Mouse (Mus musculus) cerebellum, postnatal 4 days (tissue): Measurements from ENCODE around the gene Spcs1.

Experiments used
- DNase-seq, 2 experiments: peaks; one replicate each; pipeline ENCODE4 v3.0.0; 2022; ENCODE audit warnings: low spot score in 2 of 2, mixed read lengths in 1 of 2

Spcs1 gene

DNA sequence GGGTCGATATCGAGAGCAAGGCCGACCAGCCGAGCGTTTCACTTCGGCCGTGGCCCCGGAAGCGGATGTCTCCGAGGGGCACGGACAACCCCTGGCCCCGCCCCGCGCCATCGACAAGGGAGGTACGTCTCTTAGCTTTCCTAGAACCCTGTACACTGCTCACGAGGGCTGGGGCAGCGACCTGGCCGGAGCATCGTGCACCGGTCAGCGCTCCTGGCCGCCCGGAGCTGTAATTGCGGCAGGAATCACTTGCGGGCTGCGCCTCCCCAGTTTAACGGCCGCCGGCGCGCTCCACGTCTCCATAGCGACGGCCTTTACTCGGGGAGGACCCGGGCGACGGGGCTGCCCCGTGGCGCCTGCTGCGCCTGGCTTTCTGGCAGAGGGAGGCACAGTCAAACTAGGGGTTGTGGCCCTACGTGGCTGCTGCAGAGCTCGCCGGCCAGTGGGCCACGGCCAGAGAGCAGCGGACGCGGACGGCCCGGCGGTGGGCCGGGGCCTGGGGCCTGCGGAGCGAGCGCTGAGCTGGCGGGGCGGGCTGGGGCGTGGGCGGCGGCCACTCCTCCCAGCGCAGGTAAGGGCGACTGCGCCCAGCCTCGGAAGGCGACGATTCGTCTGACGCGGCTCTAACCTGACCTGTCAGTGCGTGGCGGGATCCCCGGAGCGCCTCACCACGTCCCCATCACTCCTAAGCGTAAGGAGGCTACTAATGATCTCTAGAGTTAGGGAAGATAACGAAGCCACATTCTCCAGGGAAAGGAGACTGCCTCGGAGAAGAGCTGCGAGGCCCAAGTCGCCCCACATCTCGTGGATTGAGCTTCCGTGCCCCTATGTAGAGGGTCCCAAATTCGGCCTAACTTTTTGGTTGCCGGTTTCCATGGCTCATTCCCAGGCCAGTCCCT lies at the start of gene Spcs1, which contains the start of gene Glt8d1:
Spcs1 (minus strand) TSS at position 366 of the 899 bp plus-strand sequence.
Glt8d1 (plus strand) TSS at position 94 of the 899 bp plus-strand sequence.
- DNase-seq = peak; percentile 61 to 80

DNA sequence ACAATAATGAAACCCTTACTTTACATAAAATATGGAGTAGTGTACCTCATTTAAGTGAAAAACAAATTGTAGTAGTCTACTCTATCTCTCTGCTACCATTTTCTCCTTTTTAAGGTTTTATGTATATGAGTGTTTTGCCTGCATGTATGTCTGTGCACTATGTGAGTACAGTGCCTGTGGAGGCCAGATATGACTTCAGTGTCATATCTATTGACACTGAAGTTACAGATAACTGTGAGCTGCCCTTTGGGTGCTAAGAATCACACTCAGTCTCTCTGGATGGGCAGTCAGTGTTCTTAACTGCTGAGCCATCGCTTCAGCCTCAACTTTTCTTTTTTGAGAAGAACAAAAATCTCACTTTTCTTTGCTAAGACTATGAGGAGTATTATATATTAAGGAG lies 44.3 kb upstream of the Spcs1 start:
- DNase-seq = no peak

DNA sequence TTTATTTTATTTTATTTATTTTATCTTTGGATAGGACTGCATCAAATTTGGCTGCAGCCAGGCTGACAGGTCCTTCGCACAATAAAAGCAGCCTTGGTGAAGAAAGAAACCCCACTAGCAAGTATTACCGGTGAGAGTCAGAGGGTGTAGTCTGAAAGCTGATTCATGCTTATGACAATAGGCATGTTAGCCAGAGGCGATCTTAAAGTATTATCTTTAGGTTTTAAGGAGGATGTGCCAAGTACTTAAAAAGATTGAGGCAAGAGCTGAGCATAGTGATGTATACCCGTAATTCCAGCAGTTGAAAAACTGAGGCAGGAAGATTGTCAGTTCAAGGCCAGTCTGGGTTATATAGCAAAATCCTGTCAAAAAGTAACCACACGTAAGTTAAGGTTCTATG lies 43.8 kb upstream of the Spcs1 start:
- no peak for DNase-seq

DNA sequence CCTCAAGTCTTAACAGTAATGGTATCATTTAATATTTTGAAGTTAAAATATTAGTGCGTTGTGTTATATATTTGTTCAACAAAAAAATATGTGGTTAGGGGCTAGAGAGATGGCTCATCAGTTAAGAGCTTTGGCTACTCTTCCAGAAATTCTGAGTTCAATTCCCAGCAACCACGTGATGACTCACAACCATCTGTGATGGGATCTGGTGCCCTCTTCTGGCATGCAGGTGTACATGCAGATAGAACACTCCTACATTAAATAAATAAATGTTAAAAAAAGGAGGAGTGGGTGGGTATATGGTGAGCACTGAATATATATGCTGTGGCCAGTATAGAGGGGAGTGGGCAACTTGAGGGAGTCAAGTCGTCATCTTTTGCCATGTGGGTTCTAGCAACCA lies 24.3 kb upstream of the Spcs1 start:
- no peak for DNase-seq

DNA sequence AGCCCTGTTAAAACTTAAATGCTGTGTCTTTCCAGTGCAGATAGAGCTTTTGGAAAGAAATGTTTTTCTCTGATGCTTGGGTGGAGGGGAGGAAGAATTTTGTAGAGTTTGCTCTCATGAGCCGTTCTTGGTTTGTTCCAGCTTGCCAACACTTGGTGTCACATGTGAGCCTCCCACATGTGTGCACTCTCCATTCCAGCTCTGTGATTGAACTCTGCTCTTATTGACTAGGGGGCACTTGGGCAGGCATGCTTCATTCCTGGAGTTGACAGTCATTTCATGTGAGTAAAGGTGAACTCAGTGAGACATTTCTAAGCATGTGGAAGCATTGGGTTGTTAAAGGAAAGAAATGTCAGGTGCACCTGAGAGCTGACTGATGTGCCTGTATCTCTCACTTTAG lies 21.1 kb upstream of the Spcs1 start:
- no peak for DNase-seq

DNA sequence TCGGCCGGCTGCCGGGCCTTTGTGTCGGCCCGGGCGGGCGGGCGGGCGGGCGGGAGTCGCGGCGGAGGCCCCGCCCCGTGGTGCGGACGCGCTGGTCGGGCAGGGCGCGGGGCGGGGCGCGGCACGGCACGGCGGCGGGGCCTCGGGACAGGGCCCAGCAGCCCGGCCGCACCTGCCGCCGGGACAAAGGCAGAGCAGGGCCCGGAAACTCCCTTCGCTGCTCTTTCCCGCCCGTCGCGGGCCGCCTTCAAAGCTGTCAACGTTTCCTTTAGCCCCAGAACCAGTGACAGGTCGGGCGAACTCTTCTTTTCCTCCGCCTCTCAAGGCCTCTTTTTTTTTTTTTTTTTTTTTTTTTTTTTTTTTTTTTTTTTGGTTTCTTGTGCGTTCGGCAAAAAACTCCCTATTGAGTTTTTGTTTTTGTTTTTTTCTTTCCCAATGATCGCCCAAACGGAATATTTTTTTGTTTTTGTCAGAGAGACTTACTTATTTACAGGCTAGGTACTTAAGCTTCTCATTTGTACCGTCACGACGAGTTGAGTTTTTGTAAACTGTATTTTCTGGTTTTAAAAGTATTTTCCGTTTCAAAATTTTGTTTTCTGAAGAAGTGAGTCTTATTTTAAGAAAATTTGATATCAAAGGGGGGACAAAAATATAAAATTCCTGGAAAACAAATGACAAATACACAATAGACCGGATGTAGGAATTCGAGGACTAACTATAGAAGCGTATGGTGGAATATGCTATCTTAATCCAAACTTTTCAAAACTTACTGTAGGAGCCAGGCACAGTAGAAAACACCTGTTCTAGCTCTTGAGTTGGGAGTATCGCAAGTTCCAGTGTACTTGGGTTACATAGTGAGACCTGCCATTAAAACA lies 18.1 kb upstream of the Spcs1 start:
- peak in 1 of 2 experiments; percentile 23 for DNase-seq

DNA sequence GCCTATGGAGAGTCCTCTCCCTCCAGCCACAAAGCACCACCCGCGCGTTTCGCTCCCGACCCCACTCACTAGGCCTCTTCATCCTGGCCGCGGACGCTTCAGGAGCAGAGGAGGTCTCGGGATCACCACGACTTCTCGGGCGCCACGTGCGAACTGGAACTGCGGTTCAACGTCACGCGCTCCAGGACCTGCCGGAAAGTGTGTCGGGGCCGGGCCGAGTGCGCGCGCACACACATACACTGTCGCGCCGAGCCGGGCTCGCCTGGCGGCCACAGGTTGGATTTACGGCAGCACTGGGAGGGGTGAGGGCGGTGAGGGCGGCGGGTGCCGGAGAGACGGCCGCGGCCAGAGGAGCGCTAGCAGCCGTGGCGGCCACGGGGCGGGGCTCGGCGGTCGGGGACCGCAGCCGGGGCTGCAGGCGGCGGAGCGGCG lies 17.4 kb upstream of the Spcs1 start, which contains the start of the genes Pbrm1 and Gnl3:
Pbrm1 (plus strand) TSS at position 279 of the 432 bp plus-strand sequence.
Gnl3 (minus strand) TSS at position 293 of the 432 bp plus-strand sequence.
- DNase-seq = peak; percentile 94 to 98

DNA sequence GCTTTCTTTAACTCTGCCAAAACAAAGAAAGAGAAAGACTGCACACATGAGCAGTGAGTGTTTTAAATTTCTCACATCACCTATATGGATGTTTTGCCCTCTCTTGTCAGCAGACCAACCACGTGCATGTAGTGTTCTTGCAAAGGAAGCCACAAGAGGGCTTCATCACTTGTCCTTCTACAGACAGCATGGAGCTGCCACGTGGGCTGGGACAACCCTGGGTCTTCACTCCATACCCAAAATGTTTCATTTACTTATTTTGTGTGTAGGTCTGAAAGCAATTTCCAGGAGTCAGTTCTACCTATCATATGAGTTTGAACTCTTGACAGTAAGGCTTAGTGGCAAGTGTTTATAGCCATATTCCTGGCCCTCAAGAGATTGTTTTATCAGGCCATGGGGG lies 16.4 kb upstream of the Spcs1 start:
- no peak for DNase-seq

DNA sequence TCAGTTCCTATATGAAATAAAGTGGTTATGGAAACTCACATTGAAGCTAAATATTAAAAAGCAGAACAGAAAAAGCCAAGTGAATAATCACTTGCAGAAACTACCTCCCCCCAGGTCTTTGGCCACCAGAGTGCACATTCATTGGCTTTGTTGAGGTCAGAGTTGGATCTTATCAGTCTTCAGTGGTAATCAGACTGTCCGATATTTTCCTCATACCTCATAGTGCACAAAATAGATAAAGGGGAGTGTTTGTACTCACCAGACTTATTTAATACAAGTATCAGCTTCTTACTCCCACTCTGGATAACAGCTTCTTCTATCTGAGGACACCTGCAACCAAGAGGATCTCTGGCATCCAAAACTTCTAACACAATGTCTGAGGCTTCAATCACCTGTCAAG lies 14.6 kb upstream of the Spcs1 start:
- DNase-seq = no peak

DNA sequence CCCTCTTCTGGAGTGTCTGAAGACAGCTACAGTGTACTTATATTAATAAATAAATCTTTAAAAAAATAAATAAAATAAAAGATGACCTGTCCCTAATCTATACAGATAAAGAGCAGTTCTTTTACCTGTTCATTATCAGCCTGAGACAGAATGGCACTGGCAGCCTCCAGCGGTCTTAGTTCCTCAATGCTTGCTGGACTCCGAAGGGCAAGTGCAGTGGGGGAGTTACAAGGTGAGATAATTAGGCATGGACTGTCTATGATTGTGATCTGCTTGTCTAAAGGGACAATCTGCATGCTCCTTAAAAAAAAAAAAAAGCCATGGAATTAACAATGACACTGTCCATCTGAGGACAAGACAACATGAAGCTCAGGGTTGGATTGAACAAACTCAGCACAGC lies 12.5 kb upstream of the Spcs1 start:
- DNase-seq = no peak

DNA sequence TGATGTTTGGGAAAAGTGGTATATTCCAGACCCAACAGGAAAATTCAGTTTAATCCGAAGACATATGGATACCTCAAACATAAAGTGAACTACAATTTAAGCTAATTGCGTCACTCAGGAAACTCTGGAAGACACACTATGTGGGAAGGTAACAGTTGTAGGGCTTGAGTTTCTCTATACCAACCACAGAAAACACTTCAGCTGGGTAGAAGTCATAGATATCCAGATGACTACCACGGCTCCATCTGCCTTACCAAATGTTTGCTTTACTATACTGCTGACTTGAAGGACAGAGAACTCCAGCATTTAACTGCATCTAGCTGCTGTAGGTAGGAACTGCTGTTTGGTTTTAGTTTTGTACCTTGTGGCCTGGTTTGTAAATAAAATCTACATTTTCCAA lies 10.1 kb upstream of the Spcs1 start:
- DNase-seq = no peak

DNA sequence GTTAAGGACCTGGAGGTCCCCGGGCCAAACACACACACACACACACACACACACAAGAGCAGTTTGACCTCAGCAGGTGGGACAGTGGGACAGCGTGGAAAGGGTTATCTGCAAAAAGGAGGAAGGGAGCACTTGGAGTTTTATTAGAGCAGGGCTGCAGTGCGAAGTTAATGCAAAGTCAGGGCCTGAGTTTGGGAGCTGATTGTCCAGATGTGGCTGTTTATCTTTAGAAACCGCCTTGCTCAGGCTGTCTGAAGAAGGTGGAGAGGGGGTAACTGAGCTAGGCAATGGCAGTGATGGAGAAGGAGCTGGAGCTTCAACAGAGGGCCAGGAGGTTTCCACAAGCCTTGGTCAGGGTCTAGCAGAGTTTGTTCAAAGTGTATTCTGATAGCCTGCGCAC lies 5.3 kb upstream of the Spcs1 start:
- no peak for DNase-seq

DNA sequence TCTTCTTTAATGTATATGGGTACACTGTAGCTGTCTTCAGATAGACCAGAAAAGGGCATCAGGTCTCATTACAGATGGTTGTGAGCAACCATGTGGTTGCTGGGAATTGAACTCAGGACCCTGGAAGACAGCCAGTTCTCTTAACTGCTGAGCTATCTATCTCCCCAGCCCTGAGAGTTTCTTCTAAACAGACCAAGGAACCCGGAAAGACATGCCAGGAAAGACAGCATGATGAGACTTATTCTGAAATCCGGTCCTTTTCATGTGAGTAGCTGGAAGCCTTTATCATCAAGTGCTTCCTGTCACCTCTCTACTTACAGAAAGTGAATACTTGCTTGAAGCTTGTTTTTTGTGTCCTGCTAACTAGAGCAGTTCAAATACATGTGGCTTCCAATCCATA lies 3.1 kb upstream of the Spcs1 start:
- no peak for DNase-seq

DNA sequence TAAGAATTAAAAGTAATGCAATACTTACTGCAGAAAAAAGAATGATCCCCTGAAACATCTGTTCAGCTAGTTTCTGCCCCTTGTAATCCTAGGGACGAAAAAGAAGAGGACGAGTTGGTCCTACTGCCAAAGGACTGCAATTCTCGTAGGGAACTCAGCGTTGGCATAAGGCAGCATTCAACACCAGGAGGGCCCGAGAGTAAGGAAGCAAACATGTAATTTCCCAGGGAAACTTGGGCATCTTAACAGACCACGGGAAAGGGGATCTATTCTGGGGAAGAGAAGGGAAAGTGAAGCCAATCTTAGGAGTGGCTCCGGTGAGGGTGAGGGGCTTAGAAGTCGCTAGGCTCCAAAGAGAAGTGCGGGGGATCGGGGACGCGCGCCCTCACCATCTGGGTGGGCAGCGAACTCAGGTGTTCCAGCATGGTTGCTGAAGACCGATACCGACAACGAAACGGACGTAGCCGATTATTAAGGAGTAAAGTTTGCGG lies 611 bp downstream of the Spcs1 start:
- no peak for DNase-seq

DNA sequence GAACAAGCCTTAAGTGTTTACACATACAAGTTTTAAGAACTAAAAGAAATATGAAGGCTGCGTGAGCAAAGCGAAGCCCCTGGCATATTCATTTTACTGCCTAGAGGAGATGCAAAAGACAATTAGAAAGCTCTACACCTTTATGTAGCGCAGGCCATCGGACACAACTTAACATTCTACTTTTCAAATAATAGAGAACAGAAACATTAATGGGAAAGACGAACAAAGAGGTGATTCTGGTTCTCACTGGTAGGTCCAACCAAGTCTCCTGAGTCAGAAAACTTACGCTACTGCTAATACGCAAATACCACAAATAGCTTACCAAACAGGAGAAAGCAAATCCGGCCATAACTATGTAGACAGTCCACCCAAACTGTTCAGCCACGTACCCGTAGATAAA lies 1.1 kb downstream of the Spcs1 start:
- DNase-seq = no peak

DNA sequence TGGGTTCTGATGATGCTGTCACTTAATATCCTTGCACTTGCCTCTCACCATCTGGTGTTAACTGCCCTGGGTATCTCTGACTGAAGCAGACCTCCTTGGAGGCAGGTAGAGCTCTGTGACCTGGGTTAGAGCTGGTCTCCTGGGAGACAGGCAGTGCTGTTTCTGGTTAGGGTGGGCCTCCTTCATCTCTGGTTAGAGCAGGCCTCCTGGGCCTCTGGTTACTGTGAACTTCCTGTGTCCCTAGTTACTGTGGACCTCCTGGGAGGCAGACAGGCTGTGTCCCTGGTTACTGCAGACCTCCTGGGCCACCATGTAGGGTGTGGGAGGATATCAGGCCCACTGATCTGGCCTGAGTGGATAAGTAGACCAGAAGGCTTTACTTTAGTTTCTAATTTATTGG lies 5.1 kb downstream of the Spcs1 start:
- no peak for DNase-seq

DNA sequence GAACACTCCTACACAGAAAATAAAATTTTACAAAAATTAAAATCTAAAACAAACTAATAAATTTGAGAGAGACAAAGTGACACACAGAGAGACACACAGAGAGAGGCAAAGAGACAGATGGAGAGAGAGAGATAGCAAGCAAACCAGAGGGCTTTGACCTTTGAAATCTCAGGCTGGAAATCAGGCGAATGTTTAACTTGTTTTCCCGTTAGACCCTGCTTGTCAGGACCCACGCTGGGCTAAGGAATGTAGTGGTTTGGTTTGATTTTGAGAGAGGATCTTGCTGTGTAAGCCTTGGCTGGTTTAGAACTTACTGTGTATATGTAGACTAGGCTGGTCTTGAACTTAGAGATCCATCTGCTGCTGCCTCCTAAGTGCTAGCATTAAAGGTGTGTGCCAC lies 25.2 kb downstream of the Spcs1 start:
- DNase-seq = no peak

DNA sequence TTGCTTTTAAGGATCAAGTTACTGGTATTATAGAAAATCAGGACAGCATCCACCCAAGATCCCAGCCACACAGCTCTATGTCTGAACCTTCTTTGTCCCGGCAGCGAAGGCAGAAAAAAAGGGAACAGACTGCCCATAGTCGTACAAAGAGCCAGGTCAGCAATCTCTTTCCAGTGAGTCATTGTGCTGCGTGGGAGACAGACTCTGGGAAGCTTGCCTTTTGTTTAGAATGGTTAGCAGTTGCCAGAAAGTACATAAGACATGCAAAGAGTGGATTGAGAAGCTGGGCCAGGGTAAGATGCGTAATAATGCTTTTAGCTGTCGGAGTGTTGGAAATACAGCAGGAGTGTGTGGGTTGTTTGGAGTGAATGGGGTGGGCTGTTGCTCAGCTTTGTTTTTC lies 27.3 kb downstream of the Spcs1 start:
- DNase-seq = no peak

DNA sequence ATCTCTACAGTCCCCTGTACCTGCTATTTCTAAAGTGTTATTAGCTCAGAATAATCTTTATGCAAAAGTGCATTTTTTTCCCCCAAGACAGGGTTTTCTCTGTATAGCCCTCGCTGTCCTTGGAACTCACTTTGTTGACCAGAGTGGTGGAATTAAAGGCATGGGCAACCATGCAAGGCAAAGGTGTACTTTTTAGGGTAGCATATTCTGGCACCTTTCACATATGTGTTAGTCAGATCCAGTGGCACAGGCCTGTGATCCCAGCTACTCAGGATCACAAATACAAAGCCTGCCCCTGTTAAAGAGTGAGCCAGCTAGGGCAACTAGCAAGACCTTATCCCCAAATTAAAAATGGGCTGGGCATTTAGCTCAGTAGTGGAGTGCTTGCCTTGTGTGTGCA lies 41.1 kb downstream of the Spcs1 start:
- DNase-seq = no peak

DNA sequence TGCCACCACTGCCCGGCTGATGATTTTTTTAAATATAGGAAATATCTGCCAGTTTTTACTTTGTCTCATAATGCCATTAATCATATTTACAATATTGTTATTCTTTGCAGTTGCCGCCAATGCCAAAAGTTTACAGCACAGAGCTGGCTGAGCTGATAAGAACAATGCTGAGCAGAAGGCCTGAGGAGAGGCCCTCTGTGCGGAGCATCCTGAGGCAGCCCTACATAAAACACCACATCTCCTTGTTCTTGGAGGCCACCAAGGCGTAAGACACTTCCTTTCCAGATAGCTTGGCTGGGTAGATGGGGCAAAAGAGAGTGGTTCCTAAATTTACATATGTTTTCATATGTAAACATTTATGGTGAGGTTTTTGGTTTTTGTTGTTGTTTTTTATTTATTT lies 42.4 kb downstream of the Spcs1 start:
- DNase-seq = no peak

DNA sequence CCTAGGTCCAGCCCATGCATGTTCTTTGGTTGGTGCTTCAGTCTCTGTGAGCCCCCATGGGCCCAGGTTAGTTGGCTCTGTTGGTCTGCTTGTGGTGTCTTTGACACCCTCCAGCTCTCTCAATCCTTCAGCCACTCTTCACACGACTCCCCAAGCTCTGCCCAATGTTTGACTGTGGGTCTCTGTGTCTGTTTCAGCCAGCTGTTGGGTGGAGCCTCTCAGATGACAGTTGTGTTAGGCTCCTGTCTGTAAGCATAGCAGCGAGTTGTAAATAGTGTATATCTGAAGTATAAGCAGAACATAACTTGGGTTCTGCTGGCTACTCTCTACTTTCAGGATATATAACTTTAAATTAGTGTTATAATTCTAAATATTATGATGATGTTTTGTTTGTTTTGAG lies 43.0 kb downstream of the Spcs1 start:
- DNase-seq = no peak

DNA sequence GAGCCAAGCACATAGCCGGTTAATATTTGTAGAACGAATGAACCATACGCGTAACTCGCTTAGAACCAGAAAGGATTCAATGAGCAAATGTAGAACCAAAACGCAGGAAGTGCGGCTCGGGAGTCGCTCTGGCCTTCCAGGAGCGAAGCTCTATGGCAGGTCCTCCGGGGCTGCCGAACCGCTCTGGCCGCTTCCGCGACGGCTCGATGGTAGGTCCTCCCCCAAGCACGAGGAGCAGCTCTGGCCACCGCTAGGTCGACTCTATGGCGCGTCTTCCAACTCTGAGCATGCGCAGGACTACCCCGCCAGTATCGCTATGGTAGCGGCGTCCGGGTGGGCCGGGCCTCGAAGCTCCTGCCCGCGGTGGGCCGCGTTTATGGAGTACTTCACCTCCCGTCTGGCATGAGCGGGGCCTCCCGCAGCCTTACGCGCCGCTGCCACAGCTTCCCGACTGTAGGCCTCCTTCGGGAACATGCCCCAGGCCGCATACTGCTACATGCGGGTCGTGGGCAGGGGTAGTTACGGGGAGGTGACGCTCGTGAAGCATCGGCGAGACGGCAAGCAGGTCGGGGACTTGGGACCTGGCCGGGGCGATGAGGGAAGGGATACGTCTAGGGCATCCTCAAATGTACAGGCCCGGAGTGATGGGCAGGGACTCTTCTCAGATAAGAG lies 50.2 kb downstream of the Spcs1 start, which contains the start of gene Nek4:
Nek4 (plus strand) TSS at position 224 of the 672 bp plus-strand sequence.
- peak; percentile 91 to 95 for DNase-seq
